Mouse (Mus musculus): ENCODE measurements around the gene Tat. TPM values are rescaled to one million over a fixed set of nuclear protein-coding genes. Genes with fewer than 3 reads are reported as not detected.
"Not testable (repeated sequence)": the region's sequence is repeated elsewhere in the genome, so short reads cannot be mapped to it uniquely, and the experiment has no call there.

Tat gene
- polyA plus RNA-seq, 1 experiment from 2014 or later = 0.16 TPM

DNA sequence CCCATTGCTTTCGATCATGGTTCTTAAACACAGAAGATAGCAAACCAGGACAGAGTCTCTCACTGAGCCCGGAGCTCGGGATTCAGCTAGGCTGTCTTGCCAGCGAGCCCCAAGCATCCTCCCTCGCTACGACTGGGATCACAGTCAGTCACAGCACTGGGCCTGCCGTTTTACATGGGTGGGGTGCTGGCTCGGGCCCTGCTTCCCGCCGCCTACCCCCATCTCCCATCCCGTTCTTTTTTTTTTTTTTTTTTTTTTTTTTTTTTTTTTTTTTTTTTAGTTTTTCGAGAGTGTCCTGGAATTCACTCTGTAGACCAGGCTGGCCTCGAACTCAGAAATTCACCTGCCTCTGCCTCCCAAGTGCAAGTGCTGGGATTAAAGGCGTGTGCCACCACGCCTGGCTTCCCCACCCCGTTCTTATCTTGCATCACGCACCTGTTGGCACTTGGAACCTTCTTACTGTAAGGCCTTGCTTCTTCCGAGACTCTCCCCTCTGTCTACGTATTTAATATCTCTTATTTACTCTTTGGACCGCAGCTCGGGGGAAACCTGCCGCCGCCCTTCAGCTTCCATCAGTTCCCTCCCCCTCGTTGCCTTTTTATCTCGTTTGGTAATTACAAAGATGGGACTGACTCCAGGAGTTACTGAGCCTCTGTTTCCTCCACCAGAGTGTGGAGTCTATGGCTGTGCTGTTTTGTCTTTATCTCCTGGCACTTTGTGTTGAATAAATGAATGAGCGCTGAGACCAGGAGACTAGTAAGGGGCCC lies 18.2 kb downstream of the Tat start:
- no peaks in the 10 kb centered on the region for H3K27me3 ChIP-seq
- no peak overlapping the region for H3K4me3 ChIP-seq (replicated peaks)
- no peak for ATAC-seq (ENCODE audit: low read depth)
- H3K27ac ChIP-seq = no peak overlapping the region
- no peaks in the 10 kb centered on the region for H3K4me1 ChIP-seq (replicated peaks)
- 65% methylated on average over 26 of the region's 26 CpGs for WGBS (ENCODE audit: insufficient replicate concordance)
- H3K36me3 ChIP-seq = no peaks in the 10 kb centered on the region
- no peak for DNase-seq
- H3K4me2 ChIP-seq = no peak overlapping the region
- no peak overlapping the region for H3K9ac ChIP-seq
- no peaks in the 10 kb centered on the region for H3K9me3 ChIP-seq (replicated peaks)

DNA sequence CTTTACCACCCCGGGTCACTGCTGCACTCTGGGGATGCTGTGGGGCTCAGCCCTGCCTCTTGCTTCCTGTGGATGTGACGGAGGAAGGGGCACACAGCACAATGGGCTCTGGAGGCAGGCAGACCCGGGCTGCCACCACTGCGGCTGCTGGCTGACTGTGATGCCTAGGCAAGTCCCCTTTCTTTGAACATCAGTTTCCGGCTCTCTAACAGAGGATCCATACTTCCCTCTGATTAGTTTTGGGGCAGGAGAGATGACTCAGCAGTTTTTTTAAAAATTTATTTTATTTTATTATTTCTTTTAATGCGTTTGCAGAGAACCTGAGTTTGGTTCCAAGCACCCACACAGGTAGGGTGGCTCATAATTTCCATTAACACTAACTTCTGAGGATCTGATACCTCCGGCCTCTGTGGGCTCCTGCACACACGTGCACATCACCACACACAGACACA lies 18.8 kb downstream of the Tat start:
- 49% methylated on average over 8 of the region's 8 CpGs for WGBS (ENCODE audit: insufficient replicate concordance)
- no peak overlapping the region for H3K27ac ChIP-seq
- H3K4me3 ChIP-seq (replicated peaks) = no peak overlapping the region
- no peak overlapping the region for H3K9ac ChIP-seq
- H3K4me1 ChIP-seq (replicated peaks) = no peaks in the 10 kb centered on the region
- DNase-seq (no peak), ATAC-seq (ENCODE audit: low read depth) (no peak)
- no peaks in the 10 kb centered on the region for H3K36me3 ChIP-seq
- no peaks in the 10 kb centered on the region for H3K27me3 ChIP-seq
- no peaks in the 10 kb centered on the region for H3K9me3 ChIP-seq (replicated peaks)
- no peak overlapping the region for H3K4me2 ChIP-seq

GRCm38 (mm10) chr8:110010868-110011267 lies 20.6 kb downstream of the Tat start:
- no peaks in the 10 kb centered on the region for H3K9me3 ChIP-seq (replicated peaks)
- ATAC-seq (ENCODE audit: low read depth) = no peak
- peak; percentile 11 for DNase-seq
- no peak overlapping the region for H3K4me3 ChIP-seq (replicated peaks)
- H3K36me3 ChIP-seq = no peaks in the 10 kb centered on the region
- H3K4me1 ChIP-seq (replicated peaks) = no peaks in the 10 kb centered on the region
- 26% methylated on average over 5 of the region's 5 CpGs for WGBS (ENCODE audit: insufficient replicate concordance)
- no peaks in the 10 kb centered on the region for H3K27me3 ChIP-seq
- H3K27ac ChIP-seq = no peak overlapping the region
- H3K4me2 ChIP-seq = no peak overlapping the region
- H3K9ac ChIP-seq = no peak overlapping the region

- WGBS (ENCODE audit: insufficient replicate concordance) = 46% methylated on average over 6 of the region's 6 CpGs
- Histone ChIP-seq H3K4me1 (replicated peaks) (no peaks in the 10 kb centered on the region), H3K9ac (no peak overlapping the region), H3K27me3 (no peaks in the 10 kb centered on the region), H3K4me3 (replicated peaks) (no peak overlapping the region), H3K4me2 (no peak overlapping the region), H3K27ac (no peak overlapping the region), H3K36me3 (no peaks in the 10 kb centered on the region), H3K9me3 (replicated peaks) (no peaks in the 10 kb centered on the region)
- ATAC-seq (ENCODE audit: low read depth) (no peak), DNase-seq (no peak)
These were observed 31.8 kb downstream of the Tat start for GRCm38 (mm10) chr8:110022081-110022480.

GRCm38 (mm10) chr8:110022768-110023344 lies 32.6 kb downstream of the Tat start:
- Histone ChIP-seq H3K4me3 (replicated peaks) (no peak overlapping the region), H3K4me1 (replicated peaks) (no peaks in the 10 kb centered on the region), H3K4me2 (no peak overlapping the region), H3K27ac (no peak overlapping the region), H3K9me3 (replicated peaks) (no peaks in the 10 kb centered on the region), H3K36me3 (no peaks in the 10 kb centered on the region), H3K27me3 (no peaks in the 10 kb centered on the region), H3K9ac (no peak overlapping the region)
- DNase-seq = no peak
- no peak for ATAC-seq (ENCODE audit: low read depth)
- WGBS (ENCODE audit: insufficient replicate concordance) = 75% methylated on average over 10 of the region's 10 CpGs

GRCm38 (mm10) chr8:110033771-110034170 lies 43.5 kb downstream of the Tat start:
- not testable (repeated sequence) for ATAC-seq (ENCODE audit: low read depth); H3K27me3 ChIP-seq; DNase-seq; H3K36me3 ChIP-seq; H3K27ac ChIP-seq; H3K4me1 ChIP-seq (replicated peaks); H3K9ac ChIP-seq; H3K4me2 ChIP-seq; H3K9me3 ChIP-seq (replicated peaks); H3K4me3 ChIP-seq (replicated peaks)
- WGBS (ENCODE audit: insufficient replicate concordance) = 34% methylated on average over 8 of the region's 8 CpGs

DNA sequence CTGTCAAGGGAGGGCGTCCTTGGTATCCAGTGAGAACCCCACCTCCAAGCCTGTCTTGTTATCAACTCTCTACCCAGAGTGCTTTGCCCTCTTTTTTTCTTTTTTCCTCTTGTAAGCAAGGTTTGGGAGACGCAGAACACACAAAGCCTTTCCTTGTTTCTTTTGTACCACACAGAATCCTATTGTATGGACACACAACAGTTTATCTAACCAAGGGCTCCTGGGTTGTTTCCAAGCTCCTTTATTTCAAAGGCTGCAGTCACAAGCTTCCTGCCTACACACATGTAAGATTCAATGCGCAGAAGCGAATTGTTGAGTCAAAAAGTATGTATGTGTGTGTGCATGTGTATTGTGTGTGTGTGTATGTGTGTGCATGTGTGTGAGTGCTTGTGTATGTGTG lies 44.1 kb downstream of the Tat start:
- Histone ChIP-seq H3K4me1 (replicated peaks) (no peaks in the 10 kb centered on the region), H3K9ac (no peak overlapping the region), H3K27ac (no peak overlapping the region), H3K27me3 (no peaks in the 10 kb centered on the region), H3K4me2 (no peak overlapping the region), H3K9me3 (replicated peaks) (no peaks in the 10 kb centered on the region), H3K4me3 (replicated peaks) (no peak overlapping the region), H3K36me3 (no peaks in the 10 kb centered on the region)
- WGBS (ENCODE audit: insufficient replicate concordance) = 61% methylated on average over 4 of the region's 4 CpGs
- DNase-seq (no peak), ATAC-seq (ENCODE audit: low read depth) (no peak)

GRCm38 (mm10) chr8:110036156-110036555 lies 45.9 kb downstream of the Tat start:
- no peak overlapping the region for H3K4me2 ChIP-seq
- DNase-seq = no peak
- H3K27me3 ChIP-seq = no peaks in the 10 kb centered on the region
- H3K4me3 ChIP-seq (replicated peaks) = no peak overlapping the region
- no peaks in the 10 kb centered on the region for H3K36me3 ChIP-seq
- H3K27ac ChIP-seq = no peak overlapping the region
- ATAC-seq (ENCODE audit: low read depth) = no peak
- 48% methylated on average over 2 of the region's 2 CpGs for WGBS (ENCODE audit: insufficient replicate concordance)
- H3K9me3 ChIP-seq (replicated peaks) = no peaks in the 10 kb centered on the region
- H3K9ac ChIP-seq = no peak overlapping the region
- H3K4me1 ChIP-seq (replicated peaks) = no peaks in the 10 kb centered on the region

- Histone ChIP-seq H3K4me2 (no peak overlapping the region), H3K4me1 (replicated peaks) (no peaks in the 10 kb centered on the region), H3K36me3 (no peaks in the 10 kb centered on the region), H3K27ac (no peak overlapping the region), H3K27me3 (no peaks in the 10 kb centered on the region), H3K9ac (no peak overlapping the region), H3K4me3 (replicated peaks) (no peak overlapping the region), H3K9me3 (replicated peaks) (no peaks in the 10 kb centered on the region)
- ATAC-seq (ENCODE audit: low read depth) (no peak), DNase-seq (no peak)
- WGBS (ENCODE audit: insufficient replicate concordance) = 40% methylated on average over 7 of the region's 7 CpGs
These were observed 49.0 kb downstream of the Tat start for GRCm38 (mm10) chr8:110039216-110039615.

GRCm38 (mm10) chr8:110039659-110040058 lies 49.4 kb downstream of the Tat start, which contains the start of gene Chst4:
Gene Chst4, minus strand, starts transcription at chr8:110039740.
- DNase-seq (no peak), ATAC-seq (ENCODE audit: low read depth) (no peak)
- H3K27me3 ChIP-seq = no peaks in the 10 kb centered on the region
- no peaks in the 10 kb centered on the region for H3K36me3 ChIP-seq
- WGBS (ENCODE audit: insufficient replicate concordance) = 73% methylated on average over 5 of the region's 5 CpGs
- H3K4me1 ChIP-seq (replicated peaks) = no peaks in the 10 kb centered on the region
- no peaks in the 10 kb centered on the region for H3K9me3 ChIP-seq (replicated peaks)
- no peak within 1 kb of the TSS for H3K27ac ChIP-seq
- H3K4me3 ChIP-seq (replicated peaks) = no peak within 1 kb of the TSS
- no peak within 1 kb of the TSS for H3K4me2 ChIP-seq
- H3K9ac ChIP-seq = no peak within 1 kb of the TSS

DNA sequence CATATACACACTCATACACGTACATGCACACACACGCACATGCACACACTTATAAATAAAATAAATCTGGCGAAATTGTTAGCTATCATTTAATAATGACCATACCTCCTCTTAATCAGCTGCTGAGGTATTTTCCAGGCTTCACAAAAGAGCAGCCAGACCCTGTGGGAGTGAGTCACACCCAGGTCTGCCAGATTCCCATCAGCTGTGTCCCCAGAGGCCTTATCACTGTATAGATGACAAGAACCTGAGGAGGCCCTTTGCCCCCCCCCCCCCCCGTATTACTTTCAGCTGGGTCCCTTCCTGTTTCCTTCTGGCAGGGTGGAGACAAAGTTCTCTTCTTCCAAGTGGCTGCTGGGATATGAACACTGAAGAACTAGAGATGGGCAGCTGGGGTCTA lies 50.3 kb downstream of the Tat start:
- Histone ChIP-seq H3K9me3 (replicated peaks) (no peaks in the 10 kb centered on the region), H3K4me2 (no peak overlapping the region), H3K27ac (no peak overlapping the region), H3K36me3 (no peaks in the 10 kb centered on the region), H3K27me3 (no peaks in the 10 kb centered on the region), H3K4me1 (replicated peaks) (no peaks in the 10 kb centered on the region), H3K9ac (no peak overlapping the region), H3K4me3 (replicated peaks) (no peak overlapping the region)
- 50% methylated on average over 4 of the region's 4 CpGs for WGBS (ENCODE audit: insufficient replicate concordance)
- ATAC-seq (ENCODE audit: low read depth) (no peak), DNase-seq (no peak)

All from liver, embryonic 13.5 days (tissue).